Mouse (Mus musculus): ENCODE results near the gene Rpl37.

Rpl37 gene

GRCm38 (mm10) chr15:5155093-5155492 lies 38.6 kb downstream of the Rpl37 start:
- no peak for DNase-seq

GRCm38 (mm10) chr15:5156355-5156754 lies 39.9 kb downstream of the Rpl37 start:
- DNase-seq = no peak

- no peak for DNase-seq
These were observed 40.9 kb downstream of the Rpl37 start for GRCm38 (mm10) chr15:5157386-5157785.

GRCm38 (mm10) chr15:5158827-5159226 lies 42.4 kb downstream of the Rpl37 start:
- DNase-seq = no peak

- DNase-seq = no peak
These were observed 48.8 kb downstream of the Rpl37 start for GRCm38 (mm10) chr15:5165121-5165773.
